Mouse (Mus musculus): ENCODE data around the gene Zbtb48. TPM values are rescaled to one million over a fixed set of nuclear protein-coding genes. Genes with fewer than 3 reads are reported as not detected.

Zbtb48 gene
- total RNA-seq (2014; rRNA removed) (10.5 and 10.9 TPM in 2 replicates), polyA plus RNA-seq (2015; fragmentation: Nextera tagmentation; extraction: Ambion mirVana) (13.5 and 14.2 TPM in 2 replicates)

GRCm38 (mm10) chr4:152027524-152027923 lies at the start of gene Zbtb48:
TSS of gene Zbtb48 (minus strand) at chr4:152027671.
- WGBS = under 1% methylated on average over 35 of the region's 35 CpGs

GRCm38 (mm10) chr4:152077191-152077590 lies 49.7 kb upstream of the Zbtb48 start:
- no peak overlapping the region for H3K9ac ChIP-seq
- TF ChIP-seq CTCF (IDR thresholded peaks at IDR 0.05; ENCODE audit: low read depth) = no peak
- H3K27ac ChIP-seq (ENCODE audit: low read depth, low read length) = no peak overlapping the region
- no peaks in the 10 kb centered on the region for H3K4me1 ChIP-seq (ENCODE audit: insufficient read depth)
- H3K27me3 ChIP-seq (ENCODE audit: insufficient read depth, low read length) = no peaks in the 10 kb centered on the region
- H3K36me3 ChIP-seq (ENCODE audit: insufficient read depth) = no peaks in the 10 kb centered on the region
- ATAC-seq (no peak), DNase-seq (no peak)
- H3K4me2 ChIP-seq (ENCODE audit: low read depth) = no peak overlapping the region
- H3K9me3 ChIP-seq (ENCODE audit: low read length) = no peaks in the 10 kb centered on the region
- WGBS = 88% methylated on average over 9 of the region's 9 CpGs
- no peak overlapping the region for H3K4me3 ChIP-seq (ENCODE audit: low read depth, low read length)

More at GRCm38 (mm10) chr4:152027524-152027923, at the start of gene Zbtb48:
- Histone ChIP-seq H3K4me2 (ENCODE audit: low read depth) (peak within 1 kb of the TSS; percentile 97), H3K36me3 (ENCODE audit: insufficient read depth) (peaks cover 14% of the 10 kb centered on the region), H3K9me3 (ENCODE audit: low read length) (no peaks in the 10 kb centered on the region), H3K27me3 (ENCODE audit: insufficient read depth, low read length) (no peaks in the 10 kb centered on the region), H3K4me1 (ENCODE audit: insufficient read depth) (peaks cover 34% of the 10 kb centered on the region), H3K4me3 (ENCODE audit: low read depth, low read length) (peak within 1 kb of the TSS; percentile 61), H3K9ac (peak within 1 kb of the TSS; percentile 66), H3K27ac (ENCODE audit: low read depth, low read length) (peak within 1 kb of the TSS; percentile 68)
- ATAC-seq (peak; percentile 99), DNase-seq (peak; percentile 97)
- no peak for TF ChIP-seq CTCF (IDR thresholded peaks at IDR 0.05; ENCODE audit: low read depth)

- TF ChIP-seq CTCF (IDR thresholded peaks at IDR 0.05; ENCODE audit: low read depth) = no peak
- H3K27me3 ChIP-seq (ENCODE audit: insufficient read depth, low read length) = no peaks in the 10 kb centered on the region
- H3K4me3 ChIP-seq (ENCODE audit: low read depth, low read length) = no peak overlapping the region
- ATAC-seq = no peak
- no peaks in the 10 kb centered on the region for H3K36me3 ChIP-seq (ENCODE audit: insufficient read depth)
- no peak overlapping the region for H3K4me2 ChIP-seq (ENCODE audit: low read depth)
- no peak for DNase-seq
- H3K9me3 ChIP-seq (ENCODE audit: low read length) = no peaks in the 10 kb centered on the region
- no peaks in the 10 kb centered on the region for H3K4me1 ChIP-seq (ENCODE audit: insufficient read depth)
- WGBS = 86% methylated on average over 9 of the region's 9 CpGs
- H3K9ac ChIP-seq = no peak overlapping the region
- no peak overlapping the region for H3K27ac ChIP-seq (ENCODE audit: low read depth, low read length)
Observed at GRCm38 (mm10) chr4:152074548-152074947, 47.1 kb upstream of the Zbtb48 start.

DNA sequence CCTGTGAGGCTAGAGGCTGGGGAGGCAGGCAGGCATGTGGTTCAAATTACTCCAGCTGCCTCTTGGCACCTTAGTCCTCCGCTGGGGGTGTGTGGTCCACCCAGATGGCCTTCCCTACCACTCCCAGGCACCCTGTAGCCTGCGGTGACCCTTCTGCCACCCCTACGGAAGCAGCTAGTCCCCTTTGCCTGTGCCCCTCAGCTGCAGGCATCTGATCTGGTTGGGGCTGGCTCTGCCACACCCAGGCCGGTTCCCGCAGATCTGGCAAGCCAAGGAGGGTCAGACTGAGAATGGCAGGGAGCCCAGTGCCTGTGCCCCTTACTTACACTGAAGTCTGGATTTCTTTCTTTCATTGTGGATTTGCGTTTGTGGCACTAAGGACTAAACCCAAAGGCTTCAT lies 46.2 kb upstream of the Zbtb48 start:
- H3K4me1 ChIP-seq (ENCODE audit: insufficient read depth) = no peaks in the 10 kb centered on the region
- no peak for ATAC-seq
- H3K9ac ChIP-seq = no peak overlapping the region
- H3K9me3 ChIP-seq (ENCODE audit: low read length) = no peaks in the 10 kb centered on the region
- no peak overlapping the region for H3K4me3 ChIP-seq (ENCODE audit: low read depth, low read length)
- DNase-seq = no peak
- no peaks in the 10 kb centered on the region for H3K36me3 ChIP-seq (ENCODE audit: insufficient read depth)
- H3K4me2 ChIP-seq (ENCODE audit: low read depth) = no peak overlapping the region
- 69% methylated on average over 6 of the region's 6 CpGs for WGBS
- H3K27me3 ChIP-seq (ENCODE audit: insufficient read depth, low read length) = no peaks in the 10 kb centered on the region
- no peak overlapping the region for H3K27ac ChIP-seq (ENCODE audit: low read depth, low read length)
- TF ChIP-seq CTCF (IDR thresholded peaks at IDR 0.05; ENCODE audit: low read depth) = no peak

GRCm38 (mm10) chr4:152072655-152073054 lies 45.2 kb upstream of the Zbtb48 start:
- Histone ChIP-seq H3K4me1 (ENCODE audit: insufficient read depth) (no peaks in the 10 kb centered on the region), H3K4me2 (ENCODE audit: low read depth) (no peak overlapping the region), H3K9ac (no peak overlapping the region), H3K27ac (ENCODE audit: low read depth, low read length) (no peak overlapping the region), H3K4me3 (ENCODE audit: low read depth, low read length) (no peak overlapping the region), H3K36me3 (ENCODE audit: insufficient read depth) (no peaks in the 10 kb centered on the region), H3K9me3 (ENCODE audit: low read length) (no peaks in the 10 kb centered on the region), H3K27me3 (ENCODE audit: insufficient read depth, low read length) (no peaks in the 10 kb centered on the region)
- no peak for TF ChIP-seq CTCF (IDR thresholded peaks at IDR 0.05; ENCODE audit: low read depth)
- DNase-seq (no peak), ATAC-seq (no peak)
- 60% methylated on average over 10 of the region's 10 CpGs for WGBS

DNA sequence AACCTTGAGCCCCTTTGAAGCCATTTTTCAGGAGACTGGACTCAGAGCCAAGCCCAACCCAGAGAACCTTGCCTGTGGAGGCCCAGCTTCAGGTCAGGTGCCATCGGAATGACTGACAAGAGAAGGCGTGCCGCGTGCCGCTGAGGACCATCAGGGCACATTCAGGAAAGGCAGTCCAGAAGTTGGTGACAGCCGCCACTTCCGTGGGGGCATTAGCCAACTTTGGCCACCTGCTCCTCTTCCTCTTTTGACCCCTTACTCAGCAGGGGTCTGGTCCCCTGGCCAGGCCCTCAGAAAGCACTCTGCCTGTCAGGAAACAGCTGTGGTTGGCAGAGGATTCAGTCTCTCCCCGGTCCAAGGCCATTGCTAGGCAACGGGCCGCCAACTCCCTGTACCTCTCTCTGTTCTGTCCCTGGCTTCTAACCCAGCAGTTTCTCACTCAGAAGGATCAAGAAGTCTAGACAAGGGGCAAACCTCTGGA lies 44.7 kb upstream of the Zbtb48 start, which contains the start of gene Plekhg5:
TSS of gene Plekhg5 (plus strand) at position 378 of the 481 bp plus-strand sequence.
- Histone ChIP-seq H3K9ac (no peak within 1 kb of the TSS), H3K27me3 (ENCODE audit: insufficient read depth, low read length) (no peaks in the 10 kb centered on the region), H3K4me2 (ENCODE audit: low read depth) (no peak within 1 kb of the TSS), H3K4me1 (ENCODE audit: insufficient read depth) (no peaks in the 10 kb centered on the region), H3K27ac (ENCODE audit: low read depth, low read length) (no peak within 1 kb of the TSS), H3K4me3 (ENCODE audit: low read depth, low read length) (no peak within 1 kb of the TSS), H3K36me3 (ENCODE audit: insufficient read depth) (no peaks in the 10 kb centered on the region), H3K9me3 (ENCODE audit: low read length) (no peaks in the 10 kb centered on the region)
- no peak for ATAC-seq
- peak; percentile 16 for DNase-seq
- no peak for TF ChIP-seq CTCF (IDR thresholded peaks at IDR 0.05; ENCODE audit: low read depth)
- 64% methylated on average over 10 of the region's 10 CpGs for WGBS

- DNase-seq (no peak), ATAC-seq (no peak)
- Histone ChIP-seq H3K4me3 (ENCODE audit: low read depth, low read length) (no peak overlapping the region), H3K9me3 (ENCODE audit: low read length) (no peaks in the 10 kb centered on the region), H3K36me3 (ENCODE audit: insufficient read depth) (no peaks in the 10 kb centered on the region), H3K27ac (ENCODE audit: low read depth, low read length) (no peak overlapping the region), H3K9ac (no peak overlapping the region), H3K4me1 (ENCODE audit: insufficient read depth) (no peaks in the 10 kb centered on the region), H3K27me3 (ENCODE audit: insufficient read depth, low read length) (no peaks in the 10 kb centered on the region), H3K4me2 (ENCODE audit: low read depth) (no peak overlapping the region)
- no peak for TF ChIP-seq CTCF (IDR thresholded peaks at IDR 0.05; ENCODE audit: low read depth)
- 69% methylated on average over 11 of the region's 11 CpGs for WGBS
Observed at GRCm38 (mm10) chr4:152070494-152071396, 43.3 kb upstream of the Zbtb48 start.

Data from forebrain, postnatal 0 days (tissue).